Mouse (Mus musculus): ENCODE data around the gene Rgcc.

Gene Rgcc

DNA sequence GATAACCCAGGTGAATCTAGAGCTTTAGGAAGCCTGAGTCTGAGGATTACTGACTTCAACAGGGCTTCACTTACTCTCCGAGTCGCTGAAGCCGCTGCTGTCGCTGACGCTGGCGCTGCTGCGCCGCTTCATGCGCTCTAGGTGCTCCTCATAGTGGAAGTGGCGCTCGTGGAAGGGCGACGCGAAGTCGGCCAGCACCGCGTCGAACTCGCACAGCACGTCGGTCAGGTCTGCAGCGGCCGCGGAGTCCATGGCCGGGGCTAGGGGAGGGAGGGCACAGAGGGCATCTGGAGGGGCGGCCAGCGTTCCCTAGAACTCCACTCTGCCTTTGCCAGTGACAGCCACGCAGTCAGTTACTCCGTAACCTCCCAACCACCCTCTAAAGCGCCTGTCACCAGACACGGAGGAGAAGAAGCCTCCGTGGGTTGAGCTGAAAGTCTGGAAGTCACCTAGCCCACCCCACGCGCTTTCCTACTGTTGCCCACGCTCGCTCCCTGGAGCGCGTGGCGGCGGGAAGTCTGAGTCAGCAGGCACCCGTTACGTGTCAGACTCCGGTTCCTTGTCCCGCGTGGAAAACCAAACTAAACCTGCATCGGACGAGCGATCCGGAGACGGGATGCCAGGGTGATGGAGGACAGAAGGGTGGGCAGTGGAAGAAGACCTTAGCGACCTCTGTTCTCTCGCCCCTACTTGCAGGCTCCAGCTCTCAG, 649 bp downstream of the Rgcc start:
- peak; percentile 40 to 44 for DNase-seq (ENCODE audit: low spot score in 2 of 2)

DNA sequence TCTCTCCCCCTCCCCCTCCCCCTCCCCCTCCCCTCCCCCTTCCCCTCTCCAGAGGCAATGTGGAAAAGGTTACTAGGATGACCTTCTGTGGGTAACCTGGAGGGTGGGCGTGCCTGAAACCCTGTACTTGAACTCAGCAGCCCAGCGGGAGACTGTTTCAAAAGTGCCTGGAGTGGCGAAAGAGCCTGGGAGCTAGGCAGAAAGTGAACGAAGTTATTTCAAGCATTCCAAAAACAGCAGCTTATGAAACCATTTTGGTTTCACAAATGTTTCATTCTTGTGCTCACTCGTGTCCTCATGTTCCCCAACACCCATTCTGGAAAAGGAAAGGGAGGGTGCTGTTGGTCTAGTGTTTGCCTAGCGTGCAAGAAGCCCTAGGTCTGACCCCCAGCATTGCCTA, 1.6 kb downstream of the Rgcc start:
- peak in 1 of 2 experiments; percentile 27 for DNase-seq (ENCODE audit: low spot score in 2 of 2)

DNA sequence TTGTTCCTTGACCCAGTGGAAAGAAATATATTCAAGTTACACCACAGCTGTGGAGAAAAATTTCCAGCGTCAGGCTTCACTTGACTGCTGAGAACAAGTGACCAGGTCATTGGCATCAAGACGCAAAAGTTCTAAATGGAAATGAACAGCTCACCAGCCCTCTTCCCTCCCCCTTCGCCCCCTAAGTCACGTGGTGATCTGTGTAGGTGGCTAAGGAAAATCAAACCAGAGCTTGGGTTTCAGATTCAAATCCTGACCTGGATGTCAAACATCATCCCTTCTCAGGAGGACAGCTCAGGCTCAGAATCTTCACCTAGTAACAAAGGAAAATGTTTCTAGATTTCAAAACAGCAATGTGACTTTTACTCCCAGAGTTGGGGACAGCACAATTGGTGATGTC, 2.2 kb downstream of the Rgcc start:
- DNase-seq (ENCODE audit: low spot score in 2 of 2), result no peak

DNA sequence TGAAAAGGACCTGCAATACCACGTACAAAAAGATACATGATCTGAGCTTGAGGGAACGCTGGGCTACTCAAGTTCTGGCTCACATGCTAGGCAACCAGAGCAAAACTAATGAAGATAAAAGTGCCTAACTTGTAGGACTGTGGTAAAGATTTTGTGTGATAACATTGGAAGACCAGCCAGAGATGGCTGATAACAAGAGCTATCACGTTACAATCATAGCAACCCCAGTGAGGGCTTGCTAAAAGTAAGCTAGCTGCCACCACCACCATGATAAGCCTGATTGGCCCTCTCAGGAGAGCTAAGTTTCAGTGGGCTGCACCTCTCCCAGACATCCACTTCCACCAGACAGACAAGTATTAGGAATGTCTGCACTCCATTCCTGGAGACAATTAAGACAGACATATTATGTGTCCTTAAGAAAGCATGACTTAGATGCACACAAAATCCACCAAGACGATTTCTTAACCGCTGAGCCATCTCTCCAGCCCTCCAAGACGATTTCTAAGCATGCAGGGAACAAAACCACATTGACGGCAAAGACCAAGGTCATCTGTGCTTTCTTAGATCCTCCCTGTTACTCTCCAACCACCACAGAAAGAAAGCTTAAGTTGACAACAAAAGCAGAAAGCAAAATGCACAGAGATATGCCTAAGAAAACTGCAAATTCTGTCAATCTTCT, 3.0 kb downstream of the Rgcc start:
- no peak for DNase-seq (ENCODE audit: low spot score in 2 of 2)

DNA sequence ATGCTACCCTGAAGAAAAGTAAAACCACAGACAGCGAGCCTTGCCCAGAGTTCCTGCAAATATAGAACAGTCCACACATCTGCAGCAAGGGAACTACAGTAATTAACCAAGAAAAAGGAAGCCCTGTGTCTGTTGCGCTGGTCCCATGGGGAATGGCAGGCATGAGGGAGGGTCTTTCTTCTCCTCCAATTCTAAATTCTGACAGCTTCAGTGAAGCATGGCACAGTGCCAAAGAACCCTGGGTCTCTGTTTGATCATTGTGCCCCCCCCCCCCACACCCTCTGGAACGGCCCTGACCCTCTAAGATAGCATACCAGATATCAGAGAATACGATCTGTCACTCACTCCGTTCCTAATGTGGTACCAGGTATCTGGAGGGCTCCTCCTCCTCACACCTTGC, 4.6 kb downstream of the Rgcc start:
- no peak for DNase-seq (ENCODE audit: low spot score in 2 of 2)

DNA sequence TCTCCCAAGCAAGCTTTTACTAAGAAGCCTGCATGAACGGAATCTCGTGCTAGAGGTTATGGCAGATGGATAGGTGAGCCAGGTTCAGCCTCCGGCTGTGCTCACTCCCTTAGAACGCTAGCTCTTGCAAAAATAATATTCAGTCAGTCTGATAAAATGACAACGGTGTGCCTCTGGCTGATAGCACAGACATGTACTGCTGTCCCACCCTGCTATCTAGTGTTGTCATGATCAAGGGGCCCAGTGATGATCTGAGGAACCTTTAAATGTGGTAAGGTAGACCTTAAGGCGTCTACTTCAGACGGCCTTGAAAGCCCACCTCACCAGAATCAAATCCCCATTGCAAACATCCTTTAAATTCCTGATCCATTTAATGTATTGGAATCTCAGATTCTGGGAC, 5.2 kb downstream of the Rgcc start:
- DNase-seq (ENCODE audit: low spot score in 2 of 2), result no peak

DNA sequence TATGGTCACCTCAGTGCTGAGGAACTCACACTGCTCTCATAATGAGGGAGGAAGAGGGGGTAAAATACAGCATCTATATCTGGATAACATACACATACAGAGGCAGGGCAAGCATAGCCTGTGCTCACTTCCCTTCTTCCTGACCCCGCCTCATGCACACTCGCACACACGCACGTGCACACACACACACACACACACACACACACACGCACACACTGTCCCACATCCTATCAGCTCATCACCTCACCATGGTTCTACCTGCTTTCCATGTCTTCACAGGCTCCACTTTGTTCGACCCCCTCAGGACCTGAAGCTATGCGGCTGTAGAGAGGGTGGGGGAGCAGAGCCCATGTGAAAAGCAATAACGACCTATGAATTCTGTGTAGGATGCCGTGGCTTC, 5.9 kb downstream of the Rgcc start:
- DNase-seq (ENCODE audit: low spot score in 2 of 2), result no peak

DNA sequence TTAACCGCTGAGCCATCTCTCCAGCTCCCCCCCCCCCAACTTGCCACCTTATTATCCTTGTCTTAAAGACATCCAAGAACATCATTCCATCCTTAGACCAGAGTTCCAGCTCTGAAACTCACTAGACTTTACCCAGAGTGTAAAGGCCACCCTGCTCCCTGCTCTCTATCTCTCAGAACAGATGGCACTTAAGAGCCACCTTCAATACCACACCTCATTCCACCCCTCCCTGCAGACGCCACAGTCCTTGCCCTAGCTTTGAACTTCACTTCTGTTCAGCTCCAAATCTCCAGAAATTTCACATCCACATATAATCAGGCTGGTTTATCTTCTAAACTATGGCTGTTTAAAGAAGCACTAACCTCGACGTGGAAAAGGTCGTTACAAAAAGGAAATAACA, 6.5 kb downstream of the Rgcc start:
- no peak for DNase-seq (ENCODE audit: low spot score in 2 of 2)

DNA sequence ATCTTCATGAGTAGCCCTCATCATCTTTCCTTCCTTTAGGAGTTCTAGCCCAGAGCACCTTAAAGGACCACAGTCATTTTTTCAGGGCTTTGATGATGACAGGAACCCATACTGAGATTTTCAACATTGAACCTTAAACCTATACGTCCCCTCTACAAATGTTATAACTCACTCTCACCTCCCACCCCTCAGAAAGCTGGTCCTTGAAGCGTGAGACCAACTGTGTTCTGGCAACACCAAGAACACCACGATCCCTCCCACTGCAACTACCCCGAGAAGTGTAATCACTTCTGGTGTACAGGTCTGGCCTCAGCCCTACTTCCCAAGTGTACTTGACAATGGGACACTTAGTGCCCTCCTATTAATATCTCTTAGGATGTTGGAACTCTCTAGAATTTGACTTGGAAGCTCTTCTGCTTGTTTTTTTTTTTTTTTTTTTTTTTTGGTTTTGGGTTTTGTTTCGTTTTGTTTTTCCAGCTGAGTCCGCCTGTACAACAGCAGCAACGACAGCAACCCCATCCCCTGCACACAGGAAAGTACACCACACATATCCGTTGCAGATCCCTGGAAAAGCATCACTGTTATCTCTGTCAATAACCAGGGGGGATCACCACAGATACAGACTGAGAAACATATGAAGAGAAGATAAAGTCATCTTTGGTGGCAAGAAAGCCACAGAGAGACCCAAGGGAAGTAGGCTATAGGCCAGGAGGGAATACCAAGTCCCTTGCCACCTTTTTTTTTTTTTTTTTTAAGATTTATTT, 7.2 kb downstream of the Rgcc start:
- no peak for DNase-seq (ENCODE audit: low spot score in 2 of 2)

DNA sequence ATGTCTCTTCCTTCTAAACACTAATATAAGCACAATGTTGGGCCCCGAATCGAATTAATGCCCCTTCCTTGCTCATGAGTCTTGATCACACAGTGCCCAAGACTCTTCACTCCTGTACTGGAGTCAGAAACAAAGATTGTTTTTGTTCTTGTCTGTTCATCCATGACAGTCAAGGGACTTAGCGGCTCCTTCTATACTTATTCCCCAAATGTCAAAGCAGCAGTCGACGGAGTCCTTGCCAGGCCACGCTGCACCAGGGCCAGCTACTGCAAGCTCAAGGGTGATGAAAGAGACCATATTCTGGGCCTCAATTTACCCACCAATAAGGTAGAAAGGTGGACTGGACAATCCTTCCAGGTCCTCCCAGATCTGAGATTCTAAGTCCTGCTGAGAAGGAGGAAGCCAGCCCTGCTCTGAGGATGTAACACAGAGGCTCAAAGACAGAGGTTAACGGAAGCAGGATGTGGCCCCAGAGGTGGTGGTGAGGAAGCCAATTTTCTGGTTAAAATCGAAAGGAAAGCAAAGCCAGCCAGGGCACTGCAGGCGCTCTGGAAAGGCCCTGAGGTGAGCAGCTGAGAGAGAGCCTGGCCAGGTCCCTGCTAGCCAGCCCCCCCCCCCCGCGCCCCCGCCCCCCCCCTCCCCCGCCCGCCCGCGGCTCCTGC, 8.2 kb downstream of the Rgcc start:
- DNase-seq (ENCODE audit: low spot score in 2 of 2), result no peak

DNA sequence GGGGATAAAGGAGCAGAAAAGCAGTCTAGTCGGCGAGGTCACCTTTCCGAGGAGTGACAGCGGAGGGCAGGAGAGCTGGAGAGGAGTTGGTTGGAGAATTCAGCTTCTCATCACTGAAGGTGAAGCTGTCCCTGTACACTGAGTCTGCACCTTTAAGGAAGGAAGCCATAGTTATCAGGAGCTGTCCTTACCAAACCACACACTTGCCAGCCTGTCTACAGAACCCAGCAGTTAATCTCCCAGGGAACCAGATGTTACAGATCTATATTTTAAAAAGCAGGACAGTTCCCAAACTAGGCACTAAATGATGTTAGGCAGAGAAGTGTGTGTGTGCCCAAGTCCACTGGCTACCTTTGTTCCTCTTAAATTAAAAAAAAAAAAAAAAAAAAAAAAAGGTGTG, 9.8 kb downstream of the Rgcc start:
- DNase-seq (ENCODE audit: low spot score in 2 of 2), result no peak

DNA sequence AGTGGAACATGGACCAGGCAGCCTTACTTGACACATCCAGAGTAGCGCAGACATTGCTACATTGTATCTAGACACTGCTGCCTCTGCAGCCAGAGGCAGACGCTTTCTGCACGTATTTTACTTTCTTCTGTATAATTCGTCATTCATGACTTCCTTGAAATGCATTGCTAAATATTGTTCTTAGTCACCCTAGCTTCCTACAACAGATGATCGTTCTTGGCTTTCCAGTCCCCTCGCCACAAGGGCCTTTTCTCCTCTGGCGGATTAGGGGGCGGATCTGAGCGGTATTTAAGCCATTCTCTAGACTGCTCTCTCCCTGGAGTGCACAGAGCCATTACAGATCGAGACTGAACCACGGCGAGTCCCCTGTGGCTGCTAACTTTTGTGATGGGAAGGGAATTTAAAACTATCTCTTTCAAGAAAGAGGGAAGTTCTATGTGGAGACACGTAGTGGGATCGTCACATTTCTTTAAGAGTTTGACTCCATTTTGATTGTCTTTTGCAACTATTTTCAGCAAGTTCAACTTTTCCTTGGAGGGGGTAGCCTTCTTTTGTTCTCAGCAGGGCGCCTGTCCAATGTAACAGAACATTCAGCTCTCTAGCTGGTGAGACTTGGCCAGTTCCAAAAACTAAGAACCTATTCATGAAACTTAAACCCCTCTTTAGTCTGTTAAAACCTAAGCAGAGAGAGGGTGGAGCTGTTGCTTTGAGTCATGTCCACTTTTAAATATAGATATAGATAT, 10.6 kb downstream of the Rgcc start:
- DNase-seq (ENCODE audit: low spot score in 2 of 2), result no peak

DNA sequence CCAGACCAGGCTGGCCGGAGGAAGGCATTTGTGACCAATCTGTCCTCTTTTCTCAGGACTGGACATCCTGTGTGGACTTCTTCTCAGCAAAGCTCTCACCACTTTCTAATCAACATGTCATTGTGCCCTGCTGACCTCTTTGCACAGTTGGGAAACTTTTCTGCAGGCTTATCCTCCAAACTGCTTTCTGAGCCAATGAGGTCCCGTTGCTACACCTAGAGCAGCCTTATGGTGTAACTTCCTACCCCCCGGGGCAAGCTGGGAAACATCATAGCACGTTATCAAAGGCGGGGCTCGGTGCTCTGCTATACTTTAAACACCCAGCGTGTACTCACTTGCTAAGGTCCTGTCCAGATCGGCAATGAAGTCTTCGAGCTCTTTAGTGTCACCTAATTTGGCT, 11.5 kb downstream of the Rgcc start:
- DNase-seq (ENCODE audit: low spot score in 2 of 2), result no peak

DNA sequence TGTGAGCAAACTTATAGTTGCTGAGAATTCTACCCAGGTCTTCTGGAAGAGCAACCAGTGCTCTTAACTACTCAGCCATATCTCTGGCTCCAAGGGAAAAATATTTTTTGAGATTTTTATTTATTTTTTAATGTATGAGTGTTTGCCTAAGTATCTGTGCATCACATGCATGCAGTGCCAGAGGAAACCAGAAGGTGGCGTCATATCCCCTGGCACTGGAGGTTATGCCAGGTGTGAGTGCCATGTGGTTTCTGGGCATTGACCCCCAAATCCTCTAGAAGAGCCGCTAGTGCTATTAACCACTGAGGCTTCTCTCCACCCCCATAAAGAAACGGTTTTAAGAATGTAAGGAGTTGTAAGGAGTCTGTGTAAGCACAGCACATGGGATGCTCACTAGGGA, 13.2 kb downstream of the Rgcc start:
- no peak for DNase-seq (ENCODE audit: low spot score in 2 of 2)

DNA sequence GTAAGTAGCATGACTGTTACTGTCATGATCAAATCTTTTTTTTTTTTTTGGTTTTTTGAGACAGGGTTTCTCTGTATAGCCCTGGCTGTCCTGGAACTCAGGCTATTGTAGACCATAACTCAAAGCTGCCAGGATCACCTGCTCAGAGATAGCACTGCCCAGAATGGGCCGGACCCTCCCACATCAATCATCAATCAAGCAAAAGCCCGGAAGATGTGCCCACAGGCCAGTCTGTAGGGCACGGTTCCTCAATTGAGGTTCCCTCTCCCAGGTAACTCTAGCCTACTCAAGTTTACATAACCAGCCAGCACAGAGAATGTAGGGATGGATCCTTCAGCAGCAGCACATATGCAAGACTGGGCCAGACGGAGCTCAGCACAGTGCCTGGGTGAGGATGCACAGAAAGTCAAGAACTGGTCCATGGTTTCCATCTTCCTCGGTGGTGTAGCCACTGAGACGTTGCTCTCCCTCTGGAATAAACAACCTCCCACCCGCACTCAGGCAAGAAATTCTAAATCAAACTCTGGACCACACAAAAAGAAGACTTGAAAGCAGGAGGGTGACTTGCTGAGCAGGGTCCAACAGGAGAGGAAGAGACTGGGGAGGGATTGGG, 14.1 kb downstream of the Rgcc start:
- DNase-seq (ENCODE audit: low spot score in 2 of 2), result no peak

DNA sequence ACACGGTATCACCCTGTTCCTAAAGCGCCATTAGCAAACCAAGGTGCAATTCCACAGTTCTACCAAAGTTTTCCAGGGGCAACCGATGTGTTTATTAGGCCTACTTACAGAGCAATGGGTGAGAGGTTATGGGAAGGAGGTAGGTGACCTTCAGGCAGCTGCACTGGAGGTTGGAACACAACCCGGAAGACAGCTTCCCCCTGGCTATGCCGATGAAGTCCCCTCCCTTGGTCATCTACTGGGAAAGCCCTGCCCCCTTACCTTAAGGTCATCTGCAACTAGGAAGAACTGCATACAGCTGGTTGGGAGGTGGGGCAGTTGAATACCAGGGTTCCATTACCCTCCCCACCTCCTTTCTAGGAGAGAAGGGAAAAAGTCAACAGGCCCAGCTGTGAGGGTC, 15.9 kb downstream of the Rgcc start:
- no peak for DNase-seq (ENCODE audit: low spot score in 2 of 2)

DNA sequence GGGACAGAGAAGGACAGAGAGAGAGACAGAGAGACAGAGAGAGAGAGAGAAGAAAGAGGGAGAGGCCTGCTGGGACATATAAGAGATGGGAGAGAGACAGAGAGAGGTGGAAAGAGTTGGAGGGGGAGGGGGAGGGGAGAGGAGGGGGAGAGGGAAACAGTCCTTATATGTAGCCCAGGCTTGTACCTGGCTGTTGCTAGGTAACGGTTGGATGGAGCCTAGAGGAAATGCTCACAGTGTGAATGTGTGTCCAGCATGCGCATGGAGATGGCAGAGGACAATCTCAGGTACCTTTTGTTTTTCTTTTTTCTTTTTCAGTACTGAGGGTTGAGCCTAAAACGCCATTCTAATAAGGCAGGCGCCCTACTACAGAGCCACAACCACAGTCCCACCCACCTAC, 16.8 kb downstream of the Rgcc start:
- DNase-seq (ENCODE audit: low spot score in 2 of 2), result no peak

DNA sequence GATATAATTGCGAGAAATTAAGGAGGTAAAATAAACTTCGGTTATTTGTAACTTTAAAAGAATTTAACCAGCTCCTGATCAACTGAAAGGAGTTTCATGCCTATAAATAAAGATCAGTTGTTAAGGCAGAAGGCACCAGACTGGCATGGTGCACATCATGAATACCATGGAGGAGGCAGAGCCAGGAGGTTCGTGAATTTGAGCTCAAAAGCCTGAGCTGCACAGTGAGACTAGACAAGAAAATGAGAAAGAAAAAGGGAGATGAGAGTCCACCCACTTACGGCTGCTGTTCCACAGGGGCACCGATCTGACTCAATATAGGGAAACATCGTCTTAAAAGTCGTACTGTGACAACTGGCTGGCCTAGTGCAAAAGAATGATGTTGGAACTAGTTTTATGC, 17.5 kb downstream of the Rgcc start:
- no peak for DNase-seq (ENCODE audit: low spot score in 2 of 2)

DNA sequence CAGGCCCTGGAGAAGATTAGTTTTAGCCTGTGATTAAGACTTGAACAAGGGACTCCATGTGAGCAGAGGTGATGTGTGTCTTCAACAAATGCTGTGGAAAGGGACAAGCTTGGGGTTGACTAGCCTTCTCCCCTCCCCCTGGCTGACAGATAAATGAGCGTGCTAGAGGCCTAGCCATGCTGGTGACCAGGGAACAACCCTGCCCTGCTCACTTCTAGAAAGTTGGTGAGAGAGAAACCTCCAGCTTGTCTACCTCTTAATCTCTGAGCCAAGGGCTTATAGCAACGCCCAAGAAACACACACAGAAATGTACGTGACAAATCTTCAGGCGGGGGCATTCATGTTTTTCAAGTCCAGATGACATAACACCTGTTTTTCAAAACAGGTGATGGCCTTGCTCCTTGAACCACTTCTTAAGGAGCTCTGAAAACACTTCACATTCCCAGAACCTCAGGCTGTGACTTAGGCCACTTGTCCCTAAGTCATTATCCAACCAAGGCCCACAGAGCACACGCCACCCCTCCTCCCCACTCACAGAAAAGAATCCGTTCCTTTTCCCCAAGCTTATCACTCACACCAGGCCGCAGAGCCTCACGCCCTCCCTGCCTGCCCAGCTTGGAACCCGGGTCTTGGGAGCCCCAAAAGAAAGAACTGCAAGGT, 19.4 kb downstream of the Rgcc start:
- no peak for DNase-seq (ENCODE audit: low spot score in 2 of 2)

DNA sequence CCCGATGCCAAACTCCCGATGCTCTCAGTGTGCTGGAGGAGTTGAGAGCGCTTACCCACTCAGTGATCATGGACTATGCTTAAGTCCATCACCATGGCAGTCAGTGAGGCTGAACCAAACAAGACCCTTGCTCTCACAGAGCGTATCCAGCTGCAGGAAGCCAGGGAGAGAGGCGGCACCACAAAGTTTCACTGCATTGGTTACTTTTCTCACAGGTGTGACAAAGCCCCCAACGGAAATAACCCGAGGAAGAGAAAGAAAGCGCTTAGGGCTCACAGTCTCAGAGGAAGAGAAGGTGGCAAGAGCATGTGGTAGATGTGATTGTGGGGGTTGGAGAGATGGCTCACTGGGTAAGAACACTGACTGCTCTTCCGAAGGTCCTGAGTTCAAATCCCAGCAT, 21.0 kb downstream of the Rgcc start:
- no peak for DNase-seq (ENCODE audit: low spot score in 2 of 2)

DNA sequence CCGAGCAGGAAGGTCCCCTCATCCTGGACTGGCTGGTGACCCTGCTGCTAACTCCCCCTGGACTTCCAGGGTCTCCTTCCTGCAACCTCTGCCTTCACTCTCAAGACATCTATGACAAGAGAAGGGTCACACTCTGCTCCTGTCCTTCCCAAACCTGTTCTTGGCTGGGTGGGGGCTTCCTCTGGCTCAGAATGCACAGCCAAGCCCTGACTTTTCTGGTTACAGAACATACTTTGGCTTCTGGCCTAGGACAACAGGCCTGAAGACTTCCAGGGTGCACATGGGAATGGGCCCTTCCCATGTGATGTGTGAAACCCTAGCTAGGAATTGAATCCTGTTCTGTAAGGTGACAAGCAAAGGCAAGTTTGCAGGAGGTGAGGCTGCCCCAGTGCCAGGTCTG, 22.0 kb downstream of the Rgcc start:
- no peak for DNase-seq (ENCODE audit: low spot score in 2 of 2)

Data from left cerebral cortex, adult 9 months (tissue).